Comparison of ENCODE assay signal across 8 mouse cellular contexts in the genomic region with DNA sequence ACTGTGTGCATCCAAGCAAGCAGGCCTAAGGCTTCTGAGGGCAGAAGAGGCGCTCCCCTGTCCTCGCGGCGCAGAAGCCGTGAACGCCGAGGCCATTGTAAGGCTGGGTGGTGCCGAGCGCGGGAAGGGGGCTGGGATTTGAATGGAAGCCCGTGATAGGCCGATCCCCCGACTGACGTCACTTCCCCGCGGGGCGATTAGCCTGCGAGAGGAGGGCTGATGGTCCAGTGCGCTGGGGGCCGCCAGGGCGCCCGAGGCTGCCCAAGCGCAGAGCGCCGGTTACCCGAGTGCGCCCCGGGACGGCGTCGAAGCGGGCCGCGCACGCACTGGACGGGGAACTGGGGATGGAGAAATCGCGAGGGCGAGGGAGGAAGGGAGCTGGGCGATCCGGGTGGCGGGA. TPM values are rescaled to one million over a fixed set of nuclear protein-coding genes. Genes with fewer than 3 reads are reported as not detected.
DNase-seq lines count a peak whose midpoint lies in the region; ATAC-seq lines count a peak whose summit lies in the region.

No protein-coding gene starts in this region.

- peak overlapping the region; percentile 33 for H3K4me3 ChIP-seq in liver, embryonic 13.5 days (replicated peaks)

- no peak overlapping the region for H3K9ac ChIP-seq in liver, embryonic 13.5 days

- H3K9me3 ChIP-seq in liver, embryonic 13.5 days (replicated peaks) = no peaks in the 10 kb centered on the region

- no peaks in the 10 kb centered on the region for H3K36me3 ChIP-seq in liver, embryonic 13.5 days

- peak overlapping the region; percentile 41 for H3K4me2 ChIP-seq in liver, embryonic 13.5 days

- H3K27ac ChIP-seq in liver, embryonic 13.5 days = no peak overlapping the region

- ATAC-seq in liver, embryonic 13.5 days (ENCODE audit: low read depth) = no peak

- peak; percentile 22 to 29 for DNase-seq in adrenal gland, adult 18-20 months (ENCODE audit: low spot score in 2 of 2)
- DNase-seq in adrenal gland, adult 8-10 months = no peak
- peak; percentile 96 for DNase-seq in cerebellum, adult 9-11 months
- DNase-seq in frontal cortex, adult 2 months (ENCODE audit: extremely low spot score in 1 of 2, low spot score in 1 of 2) = peak; percentile 86 to 96
- peak; percentile 72 to 75 for DNase-seq in kidney, postnatal 4 days
- peak; percentile 10 for DNase-seq in liver, embryonic 13.5 days
- peak; percentile 98 for DNase-seq in retina, postnatal 1 day
- DNase-seq in thymus, postnatal 10 days (ENCODE audit: low spot score in 2 of 2) = no peak

- under 1% methylated on average over 42 of the region's 42 CpGs for WGBS in liver, embryonic 13.5 days (ENCODE audit: insufficient replicate concordance)

- peaks cover 100% of the 10 kb centered on the region for H3K27me3 ChIP-seq in liver, embryonic 13.5 days

- H3K4me1 ChIP-seq in liver, embryonic 13.5 days (replicated peaks) = peaks cover 5% of the 10 kb centered on the region; the same call in 1 of the 2 replicates

RNA-seq across cellular contexts. Expression of a gene that starts 38.6 kb away (rescaled TPM):
- 10 to 100 TPM; 63.5 to 79.3 TPM for total RNA-seq in adrenal gland, adult 18-20 months (2021)
- total RNA-seq in adrenal gland, adult 8-10 months (2022) = 10 to 100 TPM; 73.6 to 86.6 (median 84.0) TPM
- polyA plus RNA-seq in frontal cortex, adult 2 months (2012; rRNA removed) = 73.0 and 84.6 TPM in 2 replicates
- polyA plus RNA-seq in liver, embryonic 13.5 days (2015; fragmentation: Nextera tagmentation; extraction: Ambion mirVana) = 15.4 and 18.5 TPM in 2 replicates

Comparison
In these comparisons a context has a peak if more than half of its experiments do, and no peak if none do; other contexts are left out.
1. DNase-seq: peak in adrenal gland, adult 18-20 months (2 of 2), cerebellum, adult 9-11 months (single experiment), frontal cortex, adult 2 months (2 of 2), kidney, postnatal 4 days (2 of 2), liver, embryonic 13.5 days (single experiment) and retina, postnatal 1 day (single experiment); none in adrenal gland, adult 8-10 months (single experiment) and thymus, postnatal 10 days (0 of 2).